Mouse (Mus musculus) 3T3-L1 (cell line): Measurements from ENCODE around the gene Gm20390.
A peak's percentile ranks its signal among the peaks of the same experiment; 100 is the strongest.

Source experiments
- DNase-seq: peaks from one replicate; pipeline ENCODE4 v3.0.0-alpha.2; 2015; ENCODE audit warnings: low read depth, low spot score

The Gm20390 gene

GRCm38 (mm10) chr11:93968005-93968847 is at the start of gene Gm20390, which contains the start of gene Nme1:
Gm20390 (minus strand) TSS chr11:93968293.
Nme1 (minus strand) TSS chr11:93968521.
- DNase-seq, result peak; percentile 98

DNA sequence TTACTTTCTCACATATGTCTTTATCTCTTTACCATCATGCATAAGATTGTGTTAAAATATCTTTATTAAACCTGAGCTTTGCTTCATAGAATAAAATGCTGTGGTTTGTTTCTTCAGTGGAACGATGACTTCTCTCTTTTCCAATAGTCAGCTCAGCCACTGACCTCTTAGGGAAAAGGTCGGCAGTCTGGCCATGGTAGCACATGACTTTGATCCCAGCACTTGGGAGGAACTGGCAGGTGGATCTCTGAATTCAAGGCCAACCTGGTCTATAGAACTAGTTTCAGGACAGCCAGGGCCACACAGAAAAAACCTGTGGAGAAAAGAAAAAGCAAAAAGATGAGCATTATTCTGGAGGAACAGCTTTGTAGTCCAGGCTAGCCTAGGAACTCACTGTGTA is 35.3 kb upstream of the Gm20390 start:
- DNase-seq, result no peak

DNA sequence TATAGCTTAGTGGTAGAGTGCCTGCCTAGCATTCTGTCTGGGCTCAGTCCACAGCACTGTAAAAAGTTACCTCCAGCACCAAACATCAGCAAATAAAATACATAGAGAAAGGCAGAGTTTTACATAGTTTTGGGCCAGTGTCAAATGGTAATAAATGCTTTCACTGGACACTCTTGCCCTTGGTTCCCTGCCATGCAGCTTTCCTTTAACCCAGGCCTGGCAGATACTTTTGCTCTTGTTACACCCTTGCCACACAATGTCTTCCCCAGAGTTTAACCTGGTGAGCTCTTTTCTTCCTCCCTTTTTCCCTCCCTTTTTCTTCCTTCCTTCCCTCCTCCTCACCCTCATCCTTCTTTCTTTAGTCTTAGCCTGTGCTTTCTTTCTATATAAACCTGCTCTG is 31.2 kb upstream of the Gm20390 start:
- no peak for DNase-seq

- DNase-seq, result peak; percentile 68
Measured at GRCm38 (mm10) chr11:93997141-93997775, 29.2 kb upstream of the Gm20390 start.

DNA sequence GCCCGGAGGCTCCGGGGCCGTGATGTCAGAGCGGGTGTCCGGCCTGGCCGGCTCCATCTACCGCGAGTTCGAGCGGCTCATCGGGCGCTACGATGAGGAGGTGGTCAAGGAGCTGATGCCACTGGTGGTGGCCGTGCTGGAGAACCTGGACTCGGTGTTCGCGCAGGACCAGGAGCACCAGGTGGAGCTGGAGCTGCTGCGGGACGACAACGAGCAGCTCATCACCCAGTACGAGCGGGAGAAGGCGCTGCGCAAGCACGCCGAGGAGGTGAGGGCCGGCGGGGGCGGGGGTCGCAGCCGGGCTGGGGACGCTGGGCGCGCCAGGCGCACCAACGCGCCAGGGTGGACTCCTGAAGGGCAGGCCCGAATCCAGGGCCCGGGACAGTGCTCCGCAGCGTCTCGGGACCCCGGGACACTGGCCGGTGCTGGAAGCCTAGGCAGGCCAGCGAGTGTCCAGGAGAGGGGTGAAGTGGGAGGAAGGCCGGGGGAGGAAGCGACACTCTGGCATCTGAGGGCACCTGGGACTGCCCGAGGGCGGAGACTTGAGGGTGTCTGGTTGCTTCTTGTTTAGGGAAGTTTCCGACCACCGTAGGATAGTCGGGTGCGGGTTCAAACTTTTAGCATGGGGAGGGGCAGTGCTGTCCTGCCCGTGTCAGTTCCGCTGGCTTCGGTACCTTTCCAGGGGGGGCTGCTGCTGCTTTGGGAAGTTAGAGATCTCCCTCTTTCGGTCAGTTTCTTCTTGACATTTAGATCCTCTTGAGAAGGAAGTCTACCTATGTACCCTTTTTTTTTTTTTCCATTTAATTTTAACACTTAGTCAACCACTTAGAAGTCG is 28.4 kb upstream of the Gm20390 start:
- peak; percentile 68 for DNase-seq

GRCm38 (mm10) chr11:93995720-93996305 is 27.7 kb upstream of the Gm20390 start, which contains the start of gene Spag9:
Spag9 (plus strand) TSS chr11:93996091.
- DNase-seq, result peak; percentile 98

DNA sequence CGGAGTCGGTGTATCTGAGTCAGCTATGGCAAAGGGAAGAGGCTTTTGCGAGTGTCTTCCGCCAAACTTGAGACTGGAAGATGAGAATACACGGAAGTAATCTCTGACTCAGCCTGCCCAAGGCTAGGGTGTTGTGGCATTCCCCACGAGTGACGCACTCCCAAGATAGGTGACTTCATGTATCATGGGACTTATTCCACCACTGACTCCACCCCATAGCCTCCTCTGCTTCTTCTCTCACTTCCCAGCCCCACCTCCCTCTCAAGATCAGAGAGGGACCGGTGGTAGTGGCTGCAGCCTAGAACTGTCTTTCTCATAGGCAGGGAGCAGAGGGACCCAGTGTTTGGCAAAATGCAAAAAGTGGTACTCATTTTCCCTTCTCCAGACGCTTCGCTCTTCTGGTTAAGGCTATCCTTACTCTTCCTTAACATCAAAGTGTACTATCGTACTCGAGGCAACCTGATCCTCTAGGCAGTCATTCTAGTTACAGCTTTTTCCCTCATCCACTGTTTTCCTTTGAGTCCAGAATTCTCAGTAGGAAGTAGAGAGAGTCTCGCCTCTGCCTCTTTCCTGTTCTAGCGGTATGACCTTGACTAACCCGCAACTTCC is 27.1 kb upstream of the Gm20390 start:
- DNase-seq, result peak; percentile 100

DNA sequence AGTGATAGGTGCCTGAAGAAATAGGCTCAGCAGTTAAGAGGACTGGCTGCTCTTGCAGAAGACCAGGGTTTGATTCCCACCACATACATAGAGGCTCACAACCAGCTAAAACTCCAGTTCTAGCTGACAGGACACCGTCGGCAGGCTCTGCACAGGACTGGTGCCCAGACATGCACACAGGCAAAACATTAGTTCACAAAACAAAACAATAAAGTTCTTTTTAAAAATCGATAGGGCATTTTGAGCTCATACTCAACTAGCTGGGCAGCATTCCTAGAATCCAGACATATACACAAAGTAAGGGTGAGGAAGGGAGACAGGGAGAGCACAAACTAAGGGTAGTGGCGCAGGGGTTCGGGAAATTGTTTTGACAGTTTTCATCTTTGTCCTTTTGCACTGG is 26.4 kb upstream of the Gm20390 start:
- DNase-seq, result no peak

GRCm38 (mm10) chr11:93988328-93989062 is 20.4 kb upstream of the Gm20390 start:
- peak; percentile 75 for DNase-seq

DNA sequence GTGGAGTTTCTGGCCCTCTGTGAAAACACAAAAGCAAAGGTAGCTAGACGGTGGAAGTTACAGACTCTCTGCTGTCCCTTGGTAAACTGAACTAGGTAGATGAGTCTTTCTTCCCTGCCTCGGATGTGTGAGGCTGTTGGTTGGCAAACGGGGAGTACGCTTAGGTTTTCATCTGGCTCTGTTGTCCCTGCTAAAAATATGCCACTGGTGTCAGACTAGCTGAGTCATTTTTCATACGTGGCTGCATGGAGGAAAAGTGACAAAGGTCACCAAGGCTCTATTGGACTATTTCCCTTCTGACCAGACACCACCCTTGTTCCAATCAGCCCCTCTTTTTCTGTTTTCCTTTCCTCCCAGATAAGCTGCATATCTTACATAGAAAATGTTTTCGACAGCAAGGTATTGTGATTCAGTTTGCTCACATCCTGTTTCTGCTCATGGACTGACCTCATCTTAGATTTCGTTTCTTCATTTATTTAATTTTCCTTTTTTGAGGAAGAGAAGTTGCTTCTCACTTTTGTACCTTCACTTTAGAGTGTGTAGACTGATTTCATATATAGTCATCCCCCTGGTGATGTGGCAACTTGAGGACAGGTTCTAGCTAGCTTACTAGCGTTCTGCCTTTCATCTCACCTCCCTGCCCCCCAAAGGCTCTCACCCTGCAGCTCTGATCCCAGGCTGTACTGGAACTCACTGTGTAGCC is 19.7 kb upstream of the Gm20390 start:
- DNase-seq, result peak; percentile 37

- DNase-seq, result no peak
Measured at GRCm38 (mm10) chr11:93987026-93987425, 18.9 kb upstream of the Gm20390 start.

DNA sequence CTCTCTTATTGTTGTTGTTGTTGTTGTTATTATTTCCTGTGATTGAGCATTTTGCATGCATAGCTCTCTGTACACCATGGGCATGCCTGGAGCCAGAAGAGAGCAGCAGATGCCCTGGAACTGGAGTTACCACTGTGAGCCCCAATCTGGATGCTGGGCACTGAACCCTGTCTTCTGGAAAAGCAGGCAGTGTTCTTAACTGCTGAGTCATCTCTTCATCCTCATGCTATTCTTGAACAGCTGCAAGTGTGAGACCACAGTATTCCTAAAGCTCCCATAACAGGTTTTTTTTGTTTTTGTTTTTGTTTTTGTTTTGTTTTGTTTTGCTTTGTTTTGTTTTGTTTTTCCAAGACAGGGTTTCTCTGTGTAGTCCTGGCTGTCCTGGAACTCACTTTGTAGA is 18.2 kb upstream of the Gm20390 start:
- no peak for DNase-seq

DNA sequence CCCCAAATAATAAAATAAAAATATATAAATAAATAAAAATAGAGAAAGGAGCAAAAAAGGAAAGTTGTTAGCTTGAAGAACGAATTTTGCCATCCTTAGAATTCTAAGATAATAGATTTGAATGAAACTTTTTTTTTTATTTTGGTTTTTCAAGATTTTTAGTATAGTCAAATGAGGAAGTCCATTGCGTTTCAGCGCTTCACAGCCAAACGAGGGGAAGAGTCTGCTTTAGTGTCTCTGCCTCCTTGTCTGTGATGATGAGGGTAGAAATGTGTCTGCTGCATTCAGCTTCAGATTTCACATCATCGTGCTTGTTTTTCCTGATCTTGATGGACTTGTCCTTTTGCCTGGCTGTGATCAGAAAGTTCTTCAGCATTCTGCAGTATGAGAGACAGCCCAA is 17.2 kb upstream of the Gm20390 start:
- no peak for DNase-seq

DNA sequence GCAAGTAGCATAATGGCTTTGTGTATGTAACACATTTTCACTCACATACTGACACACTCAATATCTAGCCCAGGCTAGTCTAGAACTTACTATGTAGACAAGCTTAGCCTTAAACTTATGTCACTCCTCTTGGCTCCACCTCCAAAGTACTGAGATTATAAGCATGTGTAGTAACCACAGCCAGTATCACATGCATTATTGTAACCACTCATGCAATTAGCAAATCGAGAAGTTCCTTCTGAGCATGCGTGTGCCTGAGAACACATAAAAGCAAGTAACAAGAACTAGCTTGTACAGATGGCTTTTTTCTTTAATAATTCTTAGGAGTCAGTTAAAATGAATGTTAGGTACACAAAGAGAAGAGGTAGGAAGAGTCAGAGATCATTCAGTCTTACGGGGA is 16.5 kb upstream of the Gm20390 start:
- no peak for DNase-seq

DNA sequence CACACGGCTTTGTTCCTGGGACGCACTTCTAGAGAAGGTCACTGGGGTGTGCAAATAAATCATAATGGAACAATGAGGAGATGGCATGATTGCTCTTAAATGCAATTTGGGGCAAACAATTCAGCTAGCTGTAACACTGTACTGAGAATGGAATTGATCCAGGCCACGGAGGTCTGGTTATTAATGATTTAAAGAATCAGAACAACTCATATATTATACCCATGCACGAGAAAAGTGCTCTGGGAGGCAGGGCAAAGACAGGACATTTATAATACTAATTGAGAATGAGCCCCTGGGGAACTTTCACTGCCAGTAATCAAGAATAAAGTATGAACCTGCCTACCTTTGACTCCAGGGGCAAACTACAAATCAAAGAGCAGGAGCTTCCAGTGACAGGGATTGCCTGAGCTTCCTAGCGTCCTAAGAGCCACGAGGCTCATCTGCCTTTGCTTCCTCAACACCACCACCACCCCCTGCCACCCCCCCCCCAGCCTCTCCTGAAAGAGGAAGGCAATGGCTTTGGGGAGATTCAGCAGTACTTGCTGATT is 11.5 kb upstream of the Gm20390 start:
- no peak for DNase-seq

GRCm38 (mm10) chr11:93972951-93973350 is 4.9 kb upstream of the Gm20390 start:
- DNase-seq, result no peak

DNA sequence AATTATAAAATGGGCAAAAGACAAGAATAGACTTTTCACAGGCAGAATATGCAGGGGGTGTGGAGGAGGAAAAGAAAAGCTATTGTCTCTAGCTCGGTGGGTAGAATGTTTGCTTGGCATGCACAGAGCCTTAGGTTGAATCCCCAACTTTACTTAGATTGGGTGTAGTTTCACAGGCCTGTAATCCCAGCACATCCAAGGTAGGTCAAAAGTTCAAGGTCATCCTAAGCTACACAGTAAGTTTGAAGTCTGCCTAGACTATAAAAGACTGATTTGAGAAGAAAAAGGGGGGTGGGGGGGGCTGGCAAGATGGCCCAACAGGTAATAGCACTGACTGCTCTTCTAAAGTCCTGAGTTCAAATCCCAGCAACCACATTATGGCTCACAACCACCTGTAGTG is 1.7 kb upstream of the Gm20390 start:
- DNase-seq, result no peak

- DNase-seq, result no peak
Measured at GRCm38 (mm10) chr11:93969171-93969570, 1.1 kb upstream of the Gm20390 start.

- DNase-seq, result no peak
Measured at GRCm38 (mm10) chr11:93968848-93969128, 695 bp upstream of the Gm20390 start.

DNA sequence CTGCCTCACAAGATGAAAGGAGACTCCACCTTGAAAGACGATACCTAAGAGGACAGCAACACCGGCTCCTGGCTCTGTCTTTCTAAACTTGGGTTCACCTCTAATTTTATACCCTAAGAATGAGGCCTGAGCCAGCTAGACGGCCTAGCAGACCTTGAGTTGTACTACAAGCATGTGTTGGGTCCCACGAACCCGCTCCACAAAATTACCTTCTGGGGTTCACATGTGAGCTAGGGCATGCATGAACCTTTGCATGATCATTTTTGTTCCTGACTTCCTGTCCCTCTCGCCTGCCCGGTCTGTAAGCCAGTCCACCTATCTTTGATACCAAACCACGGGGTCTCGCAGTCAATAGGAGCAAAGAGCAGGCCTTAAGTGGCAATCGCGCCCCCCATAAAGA is 712 bp downstream of the Gm20390 start:
- DNase-seq, result peak; percentile 42
